Mouse (Mus musculus) cerebellum, adult 8-10 months (tissue): ENCODE data around the gene Bap1.

Experiments
- DNase-seq: peaks from one replicate; pipeline ENCODE4 v3.0.0; 2022

The Bap1 gene

GRCm38 (mm10) chr14:31233996-31234591 is 17.2 kb upstream of the Bap1 start:
- DNase-seq, result peak; percentile 84

DNA sequence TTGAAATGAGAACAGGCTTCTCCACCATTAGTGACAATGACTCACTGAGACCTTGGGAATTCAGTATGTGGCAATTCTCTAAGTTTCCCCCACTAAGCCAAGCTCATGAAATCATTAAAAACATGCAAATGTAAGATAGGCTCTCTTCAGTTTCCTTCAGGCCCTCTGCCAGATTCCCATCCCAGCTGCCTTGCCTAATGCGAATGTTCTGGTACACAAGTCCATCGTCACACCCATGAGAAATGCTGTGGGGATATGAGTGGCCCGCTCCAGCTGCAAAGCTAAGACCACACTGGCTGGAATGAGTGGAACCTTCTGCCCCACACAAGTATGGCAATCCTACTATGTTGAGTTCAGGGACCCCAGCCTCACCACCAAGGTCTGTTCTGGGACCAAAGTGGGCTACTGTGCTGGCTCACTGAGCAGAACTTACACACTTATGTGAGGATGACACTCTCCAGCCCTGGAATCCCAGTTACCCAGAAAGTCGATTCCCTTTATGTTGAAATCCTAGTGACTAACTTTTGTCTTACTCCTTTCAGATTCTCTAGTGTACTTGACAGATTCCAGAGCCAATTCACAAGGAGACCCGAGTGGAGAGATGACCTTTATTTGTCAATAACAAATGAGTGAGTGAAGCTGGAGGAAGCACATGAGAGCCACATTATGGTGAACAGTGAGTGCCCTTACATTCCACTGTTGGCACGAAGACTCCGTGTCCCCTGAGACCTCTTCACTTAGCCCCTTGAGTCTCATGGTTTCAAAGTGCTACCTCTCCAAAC is 14.0 kb upstream of the Bap1 start:
- DNase-seq, result no peak

GRCm38 (mm10) chr14:31240528-31240927 is 10.7 kb upstream of the Bap1 start:
- no peak for DNase-seq

GRCm38 (mm10) chr14:31244777-31245176 is 6.5 kb upstream of the Bap1 start:
- no peak for DNase-seq

DNA sequence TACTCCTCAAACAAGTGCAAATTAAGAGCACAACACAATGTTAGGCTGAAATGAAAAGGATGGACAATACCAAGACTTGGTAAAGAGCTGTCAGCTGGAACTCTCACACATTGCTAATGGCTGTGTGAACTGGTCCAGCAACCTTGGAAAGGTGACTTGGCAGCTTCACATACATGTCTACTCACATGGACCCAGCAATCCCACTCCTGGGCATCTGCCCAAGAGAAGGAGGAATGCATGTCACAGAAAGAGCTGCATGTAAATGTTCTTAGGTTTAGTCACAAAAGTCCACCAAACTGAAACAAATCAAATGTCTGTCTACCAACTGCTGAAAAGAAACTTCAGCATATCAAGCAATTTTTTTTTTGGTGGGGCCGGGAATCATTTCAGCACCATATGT is 5.3 kb upstream of the Bap1 start:
- no peak for DNase-seq

DNA sequence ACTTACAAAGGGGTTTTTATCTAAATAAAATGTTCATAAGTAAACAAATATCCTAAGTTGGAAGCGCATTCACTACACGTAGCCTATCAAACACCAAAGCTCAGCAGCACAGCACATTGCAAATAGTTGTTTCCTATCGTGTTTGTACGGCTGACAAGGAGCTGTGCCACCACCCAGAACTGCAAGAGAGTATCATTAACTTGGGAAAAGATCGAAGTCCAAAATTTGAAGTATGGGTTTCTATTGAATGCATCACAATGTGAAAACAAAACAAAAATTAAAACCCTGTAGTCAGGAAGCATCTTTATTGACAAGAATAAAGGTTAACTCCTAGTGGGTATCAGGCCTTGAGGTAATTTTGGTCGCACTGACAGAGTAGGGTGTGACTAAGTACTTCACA is 2.9 kb upstream of the Bap1 start:
- no peak for DNase-seq

DNA sequence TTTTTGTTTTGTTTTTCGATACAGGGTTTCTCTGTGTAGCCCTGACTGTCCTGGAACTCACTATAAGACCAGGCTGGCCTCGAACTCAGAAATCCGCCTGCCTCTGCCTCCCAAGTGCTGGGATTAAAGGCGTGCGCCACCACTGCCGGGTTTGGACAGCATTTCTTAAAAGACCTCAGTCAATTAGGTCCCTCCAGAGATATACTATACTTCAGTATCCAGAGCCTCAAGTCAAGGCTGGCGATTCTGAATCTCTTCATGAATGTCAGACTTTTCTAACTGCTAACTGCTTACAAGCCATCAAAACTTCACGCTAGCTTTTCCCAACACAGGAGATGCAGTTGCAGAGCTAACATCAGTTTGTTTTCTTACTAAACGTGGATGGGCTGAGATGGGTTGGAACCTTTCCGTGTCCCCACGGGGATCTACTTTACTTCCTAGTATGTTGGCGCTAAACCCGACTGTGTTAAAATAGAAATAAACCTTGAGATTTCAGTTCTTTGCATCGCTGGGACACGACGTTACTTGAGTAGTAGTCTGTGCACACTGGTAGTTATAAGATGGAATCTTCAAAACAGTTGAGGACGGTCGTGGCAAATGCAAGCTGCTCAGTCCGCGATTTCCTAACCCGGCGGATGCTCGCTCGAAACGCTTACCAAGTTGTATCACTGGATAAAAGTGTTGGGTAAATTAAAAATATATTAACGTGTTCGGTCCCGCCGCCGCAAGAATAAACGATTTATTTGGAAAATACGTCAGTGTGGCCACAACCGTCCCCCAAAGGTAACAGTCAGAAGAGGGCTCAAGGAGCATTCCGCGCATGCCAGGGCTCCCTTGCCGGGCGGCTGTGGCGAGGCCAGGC is 797 bp upstream of the Bap1 start:
- DNase-seq, result no peak

GRCm38 (mm10) chr14:31251626-31252025 is 376 bp downstream of the Bap1 start:
- no peak for DNase-seq

DNA sequence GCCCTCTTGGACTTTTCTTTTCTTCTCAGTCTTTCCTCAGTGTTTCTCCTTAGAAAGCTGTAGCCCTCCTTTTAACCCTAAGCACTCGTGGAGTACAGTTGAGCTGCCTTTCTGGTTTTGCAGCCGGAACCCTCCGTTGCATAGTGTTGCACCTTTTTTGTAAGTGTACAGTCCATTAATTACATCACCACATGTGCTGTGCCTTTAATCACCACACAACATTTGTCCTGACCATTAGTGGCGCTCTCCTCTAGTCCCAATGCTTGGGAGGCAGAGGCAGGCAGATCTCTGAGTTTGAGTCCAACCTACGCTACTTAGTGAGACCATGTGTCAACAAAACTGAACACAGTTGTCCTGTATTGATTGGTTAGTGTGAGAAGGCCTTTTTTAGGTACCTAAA is 841 bp downstream of the Bap1 start:
- no peak for DNase-seq

GRCm38 (mm10) chr14:31258476-31259050 is 7.3 kb downstream of the Bap1 start:
- DNase-seq, result no peak

DNA sequence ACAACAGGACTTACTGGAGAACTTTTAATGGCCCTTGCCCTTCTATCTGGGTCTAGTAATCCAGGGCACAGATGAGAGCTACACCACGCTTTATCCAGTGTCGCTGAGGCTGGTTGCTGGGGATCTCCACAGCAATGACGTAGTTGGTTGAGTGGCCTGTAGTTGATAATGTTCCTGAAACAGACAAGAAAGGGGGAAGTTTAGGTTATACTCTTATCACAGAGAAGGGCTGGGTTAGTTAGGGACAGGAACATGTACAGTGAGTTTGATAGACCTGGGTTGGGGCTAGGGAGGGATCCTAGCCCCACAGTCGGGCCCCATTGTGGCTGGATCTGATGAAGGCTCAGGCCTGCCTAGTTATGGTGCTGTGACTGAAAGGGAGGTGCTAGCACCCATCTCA is 9.1 kb downstream of the Bap1 start:
- DNase-seq, result no peak

GRCm38 (mm10) chr14:31260932-31261331 is 9.7 kb downstream of the Bap1 start:
- DNase-seq, result no peak

GRCm38 (mm10) chr14:31267649-31268048 is 16.4 kb downstream of the Bap1 start:
- no peak for DNase-seq

GRCm38 (mm10) chr14:31268301-31269001 is 17.2 kb downstream of the Bap1 start:
- DNase-seq, result no peak

DNA sequence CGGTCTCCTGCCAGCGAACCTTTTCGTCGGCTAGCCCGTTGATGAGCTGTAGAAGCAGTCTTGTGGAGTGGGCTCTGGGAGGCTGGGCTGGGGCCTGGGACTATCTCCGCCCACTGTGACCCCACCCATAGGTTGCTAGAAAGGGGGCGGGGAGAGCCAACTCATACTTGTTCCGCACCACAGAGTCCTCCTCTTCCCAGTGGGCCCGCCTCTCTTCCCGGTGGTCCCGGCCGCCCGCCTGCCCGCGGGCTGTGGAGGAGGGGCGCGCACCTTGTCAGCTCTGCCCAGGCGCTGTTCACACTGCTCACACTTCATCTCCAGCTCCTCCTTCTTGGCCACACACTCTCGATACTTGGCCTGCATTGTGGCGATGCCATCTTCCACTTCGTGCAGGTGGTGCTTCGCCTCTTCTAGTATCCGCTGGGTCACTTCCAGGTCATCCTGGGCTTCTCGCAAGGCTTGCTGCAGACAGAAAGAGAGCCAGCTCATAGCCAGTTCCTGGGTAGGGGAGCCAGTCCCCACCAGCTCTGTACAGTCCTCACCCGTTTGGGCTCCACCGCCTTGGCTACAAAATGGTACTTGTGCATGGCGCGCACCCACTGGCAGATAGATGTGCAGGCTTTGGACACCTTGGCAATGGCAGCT is 18.3 kb downstream of the Bap1 start:
- no peak for DNase-seq

DNA sequence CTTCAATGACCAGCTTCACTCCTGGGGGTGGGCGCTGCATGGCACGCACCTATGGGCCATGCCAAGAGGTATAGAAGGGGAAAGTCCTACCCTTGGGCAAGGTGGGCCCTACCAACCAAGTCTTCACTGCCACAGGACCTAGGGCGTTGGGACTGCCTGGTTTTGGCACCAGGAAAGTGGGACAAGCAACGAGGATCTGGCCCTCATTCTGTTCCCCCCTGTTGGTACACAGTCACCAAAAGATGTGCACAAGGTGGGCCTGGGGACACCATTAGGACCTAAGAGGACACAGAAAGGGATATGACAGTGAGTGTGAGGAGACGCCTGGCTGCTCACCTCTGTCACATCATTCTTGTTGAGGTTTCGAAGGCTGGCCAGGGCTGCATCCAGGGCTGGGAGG is 19.9 kb downstream of the Bap1 start:
- no peak for DNase-seq

DNA sequence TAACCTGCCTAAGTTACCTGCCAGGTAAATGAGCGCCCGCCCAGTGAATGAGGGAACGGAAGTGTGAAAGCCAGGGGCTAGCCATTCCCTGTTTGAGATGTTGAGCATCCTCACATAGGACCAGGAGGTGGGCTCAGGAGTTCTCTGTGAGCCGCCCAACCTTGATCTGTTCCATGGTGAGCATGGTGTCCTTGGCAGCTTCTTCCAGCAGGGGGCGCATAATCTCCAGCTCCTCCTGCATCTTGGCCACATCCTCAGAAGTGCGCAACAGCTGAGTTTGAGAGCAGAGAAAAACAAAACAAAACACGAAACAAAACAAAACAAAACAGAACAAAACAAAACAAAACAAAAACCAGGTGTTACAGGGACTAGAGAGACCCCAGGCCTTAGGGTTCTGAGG is 20.9 kb downstream of the Bap1 start:
- DNase-seq, result peak; percentile 75

GRCm38 (mm10) chr14:31285728-31286127 is 34.5 kb downstream of the Bap1 start:
- DNase-seq, result no peak
